Mouse (Mus musculus): ENCODE data around the gene Tex101.
"Not testable (repeated sequence)": the region's sequence is repeated elsewhere in the genome, so short reads cannot be mapped to it uniquely, and the experiment has no call there.

DNA sequence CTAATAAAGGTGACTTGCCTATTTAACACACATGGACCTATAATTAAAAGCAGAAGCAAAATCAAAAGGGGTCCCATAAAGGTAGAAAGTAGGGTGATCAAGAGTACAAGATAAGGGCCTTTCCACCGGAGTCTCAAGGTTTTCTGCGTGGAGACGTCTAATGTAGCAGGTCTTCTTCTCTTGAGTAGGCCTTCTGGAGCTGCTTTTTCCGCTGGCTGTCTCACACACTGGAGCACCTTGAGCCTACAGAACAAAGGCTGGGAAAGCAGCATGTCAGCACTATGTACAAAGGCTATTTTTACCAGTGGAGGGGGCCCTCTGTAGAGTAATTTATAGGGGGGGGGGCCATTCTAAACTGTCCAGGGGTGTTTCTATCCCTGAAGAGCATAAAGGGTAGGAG, 21.4 kb upstream of the Tex101 start:
- TF ChIP-seq CTCF, EP300 (IDR thresholded peaks at IDR 0.05; ENCODE audit: low read depth): not testable (repeated sequence)

Measured in liver, embryonic 14.5 days (tissue).